Mouse (Mus musculus): ENCODE data around the gene 1110004F10Rik.

- TF ChIP-seq MAX (IDR thresholded peaks at IDR 0.05; ENCODE audit: low read length) = no peak
- TF ChIP-seq POLR2A (IDR thresholded peaks at IDR 0.05; ENCODE audit: low read depth, low read length) = no peak
- TF ChIP-seq CTCF (conservative IDR thresholded peaks at IDR 0.05 in 1 of 2, IDR thresholded peaks at IDR 0.05 in 1 of 2; ENCODE audit: low read depth in 2 of 2, low read length in 2 of 2) = no peak
These were observed 84.9 kb downstream of the 1110004F10Rik start for GRCm38 (mm10) chr7:116124057-116124456.
